Mouse (Mus musculus) brain, embryonic 18.5 days (tissue): ENCODE results near the gene Bad.

Source experiments
- DNase-seq: peaks from one replicate; pipeline ENCODE4 v3.0.0-alpha.2; 2012; ENCODE audit warnings: low read depth, low spot score

The Bad gene

DNA sequence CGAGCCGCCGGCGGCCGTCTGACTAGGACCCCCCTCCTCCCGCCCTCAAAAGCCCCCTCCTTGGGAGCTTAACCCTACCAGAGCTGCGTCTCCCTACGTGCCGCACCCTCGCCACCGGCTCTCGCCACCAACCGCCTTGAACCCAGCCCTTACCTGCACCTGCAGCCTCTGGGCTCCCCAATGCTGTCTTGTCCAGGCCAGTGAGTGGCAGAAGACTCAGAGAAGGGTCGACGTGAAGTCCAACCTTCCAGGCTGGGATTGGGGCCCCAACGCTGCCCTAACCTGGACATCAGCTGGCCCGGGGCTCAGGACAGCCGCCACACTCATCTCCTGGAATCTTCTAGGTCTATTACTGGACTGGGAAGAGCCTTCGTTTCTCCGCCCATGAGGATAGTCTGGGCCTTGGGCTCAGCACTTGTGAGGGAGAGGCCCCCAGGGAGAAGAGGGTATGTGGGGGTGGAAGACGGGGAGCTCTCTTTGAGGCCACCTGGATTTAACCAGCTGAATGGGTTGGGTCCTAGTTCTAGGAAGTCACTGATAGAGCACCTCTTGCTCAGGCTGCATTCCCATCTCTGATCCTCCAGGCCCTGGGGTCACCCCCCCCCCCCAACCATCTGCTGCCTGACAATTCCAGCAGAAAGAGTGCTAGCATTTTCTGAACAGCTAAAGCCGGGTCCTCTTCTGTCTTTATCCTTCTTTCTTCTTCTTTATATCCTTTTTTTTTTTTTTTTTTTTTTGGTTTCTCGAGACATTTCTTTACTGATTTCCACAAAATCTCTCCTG lies 7.3 kb upstream of the Bad start, which contains the start of gene Kcnk4:
TSS of gene Kcnk4 (minus strand) at position 321 of the 783 bp plus-strand sequence.
- no peak for DNase-seq

- DNase-seq = no peak
Observed at GRCm38 (mm10) chr19:6936299-6936698, 5.4 kb upstream of the Bad start.

DNA sequence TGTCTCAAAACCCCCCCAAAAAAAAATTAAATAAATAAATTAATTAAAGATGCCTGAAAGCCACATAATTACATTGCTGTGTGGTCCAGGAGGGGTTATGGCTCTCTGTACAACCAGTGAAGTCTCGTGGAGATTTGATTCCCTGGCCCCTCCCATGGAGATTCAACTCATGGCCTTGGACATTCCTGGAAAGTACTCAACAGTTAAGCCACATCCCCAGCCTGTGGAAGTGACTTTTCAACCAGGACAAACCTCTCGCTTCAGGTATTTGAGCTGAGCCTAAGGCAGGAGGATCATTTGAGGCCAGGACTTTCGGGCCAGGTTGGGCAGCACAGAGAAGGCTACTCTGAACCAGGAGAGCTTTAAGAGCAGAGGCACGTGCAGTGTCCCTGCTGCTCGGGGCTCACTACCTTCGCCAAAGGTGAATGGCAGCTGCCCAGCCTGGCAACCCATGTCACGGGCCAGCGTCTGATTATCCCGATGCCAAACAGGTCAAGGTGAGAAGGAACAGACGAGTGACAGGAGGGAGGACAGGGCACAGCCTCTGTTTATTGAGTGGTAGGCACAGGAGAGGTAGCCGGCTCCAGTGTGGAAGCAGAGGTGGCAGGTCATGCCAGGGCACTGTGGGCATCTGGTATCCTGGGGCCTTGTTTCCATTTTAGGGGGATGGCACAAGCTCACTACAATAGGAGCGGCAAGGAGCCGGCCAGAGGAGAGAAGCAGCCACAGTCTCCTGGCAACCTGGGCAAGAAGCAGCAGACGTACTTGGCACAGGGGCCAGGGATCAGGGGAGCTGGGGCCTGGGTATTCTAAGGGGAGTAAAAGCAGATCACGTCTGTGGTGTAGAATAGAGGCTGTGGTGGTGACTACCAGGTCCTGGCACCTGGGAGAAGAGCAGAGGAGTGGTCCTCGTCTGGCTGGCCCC lies 3.9 kb upstream of the Bad start:
- no peak for DNase-seq

GRCm38 (mm10) chr19:6939106-6940002 lies 2.3 kb upstream of the Bad start:
- no peak for DNase-seq

- DNase-seq = no peak
Observed at GRCm38 (mm10) chr19:6940396-6941351, 987 bp upstream of the Bad start.

- DNase-seq = peak; percentile 78
Observed at GRCm38 (mm10) chr19:6942249-6942691, 609 bp downstream of the Bad start, which contains the start of gene Gpr137. Gene Gpr137, minus strand, starts transcription at chr19:6942480.

DNA sequence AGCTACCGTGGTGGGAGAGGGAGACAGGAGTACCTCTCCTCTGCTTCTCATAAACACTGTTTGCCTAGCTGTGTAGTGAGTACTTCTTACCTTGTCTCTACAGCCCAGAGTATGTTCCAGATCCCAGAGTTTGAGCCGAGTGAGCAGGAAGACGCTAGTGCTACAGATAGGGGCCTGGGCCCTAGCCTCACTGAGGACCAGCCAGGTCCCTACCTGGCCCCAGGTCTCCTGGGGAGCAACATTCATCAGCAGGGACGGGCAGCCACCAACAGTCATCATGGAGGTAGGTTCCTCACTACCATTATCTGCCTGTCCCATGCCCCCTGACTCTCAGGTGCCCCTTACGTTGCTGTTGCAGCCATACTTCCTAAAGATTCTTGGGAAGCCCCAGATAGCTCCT lies 1.1 kb downstream of the Bad start:
- no peak for DNase-seq

DNA sequence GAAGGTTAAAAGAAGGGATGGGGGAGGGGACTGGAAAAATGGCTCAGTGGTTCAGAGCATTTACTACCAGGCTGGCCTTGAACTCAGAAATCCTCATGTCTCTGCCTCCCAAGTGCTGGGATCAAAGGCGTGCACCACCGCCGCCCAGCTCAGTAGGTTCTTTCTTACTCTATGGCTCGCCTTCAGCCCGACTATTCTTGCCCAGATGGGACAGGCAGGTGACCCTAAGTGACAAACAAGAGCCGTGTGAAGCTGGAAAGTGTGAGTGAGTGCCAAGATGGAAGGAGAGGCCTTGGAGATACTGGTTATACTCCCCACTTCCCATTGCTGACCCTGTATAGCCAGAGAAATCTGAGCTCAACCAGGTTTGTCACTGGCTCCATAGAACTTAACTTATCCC lies 2.0 kb downstream of the Bad start:
- no peak for DNase-seq

DNA sequence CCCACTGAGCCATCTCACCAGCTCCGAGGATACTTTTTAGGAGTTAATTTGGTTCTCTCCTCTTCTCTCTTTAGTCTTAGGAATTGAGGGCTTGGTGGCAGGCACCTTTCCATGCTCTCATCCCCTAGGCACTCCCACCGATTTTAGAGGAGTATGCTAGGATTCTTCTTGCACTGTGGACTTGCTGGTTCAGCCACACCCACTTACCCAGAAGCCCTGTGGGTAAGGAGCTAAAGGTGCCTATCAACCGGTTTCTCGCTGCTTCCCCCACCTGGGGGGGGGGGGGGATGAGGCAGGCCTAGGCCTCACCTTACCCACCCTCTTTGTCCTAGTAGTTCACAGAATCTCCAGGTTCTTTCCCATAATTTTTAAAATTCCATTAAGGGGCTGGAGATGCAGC lies 6.1 kb downstream of the Bad start:
- no peak for DNase-seq

- no peak for DNase-seq
Observed at GRCm38 (mm10) chr19:6948186-6948585, 6.5 kb downstream of the Bad start.

DNA sequence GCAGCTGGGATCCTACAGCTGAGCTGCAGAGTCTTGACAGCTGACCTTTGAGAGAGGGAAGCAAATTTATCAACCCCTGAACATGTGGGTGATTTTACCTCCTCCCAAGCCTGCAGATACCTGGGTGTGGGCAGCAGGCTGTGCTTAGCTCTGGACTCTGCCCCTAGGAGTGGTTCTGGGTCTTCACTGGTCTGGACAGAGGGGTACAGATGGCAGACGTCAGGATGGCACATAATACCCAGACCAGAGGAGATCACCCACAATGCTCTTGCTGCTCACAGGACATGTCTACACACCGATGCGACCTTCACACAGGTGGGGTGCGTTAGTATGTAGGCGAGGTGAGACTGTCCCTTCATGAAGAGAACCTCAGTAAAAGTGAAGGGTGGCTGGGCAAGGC lies 7.9 kb downstream of the Bad start:
- no peak for DNase-seq

GRCm38 (mm10) chr19:6949951-6950350 lies 8.3 kb downstream of the Bad start:
- no peak for DNase-seq

DNA sequence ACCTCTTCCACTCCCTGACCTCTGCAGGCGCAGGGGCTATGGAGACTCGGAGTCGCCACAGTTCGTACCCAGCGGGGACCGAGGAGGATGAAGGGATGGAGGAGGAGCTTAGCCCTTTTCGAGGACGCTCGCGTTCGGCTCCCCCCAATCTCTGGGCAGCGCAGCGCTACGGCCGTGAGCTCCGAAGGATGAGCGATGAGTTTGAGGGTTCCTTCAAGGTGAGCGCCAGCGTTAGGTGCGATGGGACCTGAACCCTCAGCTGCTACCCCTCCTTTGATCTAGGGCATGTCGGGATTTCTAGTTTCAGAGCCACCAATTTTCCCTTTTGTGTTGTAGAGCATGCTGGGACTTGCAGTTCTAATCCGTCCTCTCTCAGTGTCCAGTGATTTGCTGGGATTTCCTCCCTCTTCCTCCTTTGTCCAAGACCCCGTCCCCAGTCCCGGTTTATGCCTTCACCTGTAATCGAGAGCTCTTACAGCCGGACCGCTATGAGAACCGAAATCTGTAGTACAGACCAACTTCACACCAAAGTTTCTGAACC lies 9.0 kb downstream of the Bad start:
- DNase-seq = peak; percentile 66

DNA sequence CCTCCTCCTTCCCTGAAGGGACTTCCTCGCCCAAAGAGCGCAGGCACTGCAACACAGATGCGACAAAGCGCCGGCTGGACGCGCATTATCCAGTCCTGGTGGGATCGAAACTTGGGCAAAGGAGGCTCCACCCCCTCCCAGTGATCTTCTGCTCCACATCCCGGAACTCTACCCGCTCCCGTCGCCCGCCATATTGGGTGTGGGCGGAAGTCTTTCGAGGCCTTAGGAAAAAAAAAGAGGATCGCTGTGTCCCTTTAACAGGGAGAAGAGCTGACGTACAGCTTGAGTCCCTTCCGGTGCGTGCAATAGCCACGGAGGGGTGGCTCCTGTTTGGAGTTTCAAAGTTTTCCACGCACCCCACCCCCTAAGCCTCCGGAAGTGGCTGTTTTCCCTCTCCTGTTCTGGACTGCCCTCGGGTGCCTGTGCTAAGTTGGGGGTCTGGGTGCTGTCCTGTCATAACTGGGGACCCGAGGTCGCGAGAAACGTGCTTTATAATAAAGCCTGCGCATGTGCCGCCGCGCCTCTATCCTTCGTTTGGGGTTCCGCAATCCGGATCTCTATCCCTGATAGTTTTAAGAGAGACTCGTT lies 9.8 kb downstream of the Bad start:
- peak; percentile 86 for DNase-seq

DNA sequence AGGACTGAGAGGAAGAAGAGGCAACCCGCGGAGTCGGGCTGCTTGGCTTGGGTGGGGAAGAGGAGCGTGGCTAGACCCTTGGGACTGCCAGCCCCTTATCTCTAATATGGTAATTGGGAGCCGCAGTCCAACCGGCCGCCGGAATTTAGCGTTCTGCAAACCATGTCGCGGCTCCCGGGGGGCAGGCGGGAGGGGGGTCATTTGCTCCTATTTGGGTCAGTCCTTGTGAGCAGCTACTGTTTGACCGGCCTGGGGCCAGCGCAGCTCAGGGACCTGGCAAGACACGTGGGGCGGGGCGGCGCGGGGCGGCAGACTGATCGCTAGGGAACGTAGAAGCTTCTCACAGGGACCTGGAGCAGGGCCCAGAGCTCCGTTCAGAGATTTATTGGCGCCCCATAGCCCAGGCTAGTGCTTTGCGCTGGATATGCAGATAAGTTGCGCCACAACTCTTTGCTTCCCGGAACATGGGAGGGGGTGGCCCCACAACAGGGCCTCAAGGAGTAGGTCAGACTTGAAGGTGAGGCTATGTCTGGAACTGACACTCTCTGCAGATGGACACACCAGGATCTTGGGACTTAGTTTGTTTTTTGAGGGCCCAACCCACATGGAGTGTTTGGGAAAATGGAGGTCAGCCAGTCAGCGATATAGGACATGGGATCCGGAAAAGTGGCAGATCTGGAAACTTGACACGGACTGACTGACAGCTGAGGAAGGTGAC lies 10.5 kb downstream of the Bad start:
- DNase-seq = no peak

DNA sequence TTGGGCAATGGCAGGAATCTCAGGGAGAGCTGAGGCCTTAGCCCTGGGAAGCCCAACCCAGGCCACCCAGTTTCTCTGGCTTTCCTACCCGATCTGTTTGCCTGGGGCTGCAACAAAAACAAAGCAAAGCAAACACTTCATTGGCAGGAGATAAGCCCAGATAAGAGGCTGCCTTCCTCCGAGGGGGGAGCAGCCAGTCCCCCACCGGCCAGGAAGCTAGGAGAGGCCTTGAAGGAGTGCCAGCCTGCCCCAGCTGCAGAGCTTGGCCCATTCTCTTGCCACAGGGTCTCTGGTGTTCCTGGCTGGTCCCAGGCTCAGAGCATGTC lies 11.0 kb downstream of the Bad start:
- no peak for DNase-seq

DNA sequence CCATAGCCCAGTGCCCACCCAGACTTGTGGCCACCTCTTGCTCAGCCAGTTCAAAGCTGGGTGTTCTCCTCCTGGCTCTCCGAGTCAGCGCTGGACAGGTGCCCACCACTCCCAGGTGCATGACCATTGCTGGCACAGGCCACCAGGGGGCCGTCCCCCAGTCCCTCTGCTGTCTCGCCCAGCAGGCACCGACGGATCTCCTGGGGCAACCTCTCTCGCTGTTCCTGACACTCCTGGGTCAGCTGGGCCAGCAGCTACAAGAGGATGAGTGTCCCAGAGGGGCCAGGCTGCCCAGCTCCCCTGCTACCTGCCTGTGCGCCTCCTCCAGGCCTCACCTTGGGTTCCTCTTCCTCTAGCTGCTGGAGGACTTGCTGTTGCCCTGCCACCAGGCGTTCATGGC lies 12.4 kb downstream of the Bad start:
- DNase-seq = no peak

DNA sequence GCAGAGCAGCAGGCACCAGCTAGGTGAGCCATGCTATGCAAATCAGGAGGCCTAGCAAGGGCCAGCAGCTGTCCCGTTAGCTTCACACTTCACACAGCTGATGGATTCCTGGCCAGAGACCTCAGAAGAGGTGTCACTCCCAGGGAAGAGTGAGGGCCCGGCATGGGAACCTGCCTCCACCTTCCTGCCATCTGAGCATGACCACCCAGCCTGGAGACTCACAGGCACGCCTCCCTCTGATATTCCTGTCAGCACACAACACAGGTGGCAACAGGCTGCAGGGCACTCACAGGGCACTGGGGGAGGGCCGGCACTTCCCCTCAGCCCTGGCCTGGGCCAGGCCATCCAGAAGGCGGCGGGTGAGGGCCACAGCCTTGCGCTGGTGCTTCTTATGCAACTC lies 13.8 kb downstream of the Bad start:
- no peak for DNase-seq

DNA sequence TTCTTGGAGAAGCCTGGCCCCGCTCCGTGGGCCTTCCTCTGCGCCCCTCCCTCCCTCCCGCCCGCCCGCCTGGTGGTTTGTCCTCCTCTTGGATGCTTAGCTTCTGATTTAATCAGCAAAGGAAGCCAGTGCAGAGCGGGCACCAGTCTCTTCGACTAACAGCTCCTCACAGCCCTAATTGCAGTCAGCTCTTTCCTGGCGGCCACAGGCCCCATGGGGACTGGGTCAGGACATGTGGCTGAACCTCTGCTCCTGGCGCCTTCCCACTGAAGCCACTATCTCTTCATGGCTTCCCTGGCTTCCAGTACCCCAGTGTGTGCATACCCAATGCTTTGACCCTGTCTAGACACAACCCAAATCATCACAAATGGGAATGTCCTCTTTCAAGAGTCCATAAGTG lies 14.8 kb downstream of the Bad start:
- DNase-seq = no peak
